Mouse (Mus musculus) liver (tissue): ENCODE measurements around the gene Pnkd.

Experiments
- DNase-seq: peaks from one replicate; pipeline ENCODE4 v3.0.0-alpha.2; 2020; ENCODE audit warnings: mixed read lengths

Gene Pnkd

DNA sequence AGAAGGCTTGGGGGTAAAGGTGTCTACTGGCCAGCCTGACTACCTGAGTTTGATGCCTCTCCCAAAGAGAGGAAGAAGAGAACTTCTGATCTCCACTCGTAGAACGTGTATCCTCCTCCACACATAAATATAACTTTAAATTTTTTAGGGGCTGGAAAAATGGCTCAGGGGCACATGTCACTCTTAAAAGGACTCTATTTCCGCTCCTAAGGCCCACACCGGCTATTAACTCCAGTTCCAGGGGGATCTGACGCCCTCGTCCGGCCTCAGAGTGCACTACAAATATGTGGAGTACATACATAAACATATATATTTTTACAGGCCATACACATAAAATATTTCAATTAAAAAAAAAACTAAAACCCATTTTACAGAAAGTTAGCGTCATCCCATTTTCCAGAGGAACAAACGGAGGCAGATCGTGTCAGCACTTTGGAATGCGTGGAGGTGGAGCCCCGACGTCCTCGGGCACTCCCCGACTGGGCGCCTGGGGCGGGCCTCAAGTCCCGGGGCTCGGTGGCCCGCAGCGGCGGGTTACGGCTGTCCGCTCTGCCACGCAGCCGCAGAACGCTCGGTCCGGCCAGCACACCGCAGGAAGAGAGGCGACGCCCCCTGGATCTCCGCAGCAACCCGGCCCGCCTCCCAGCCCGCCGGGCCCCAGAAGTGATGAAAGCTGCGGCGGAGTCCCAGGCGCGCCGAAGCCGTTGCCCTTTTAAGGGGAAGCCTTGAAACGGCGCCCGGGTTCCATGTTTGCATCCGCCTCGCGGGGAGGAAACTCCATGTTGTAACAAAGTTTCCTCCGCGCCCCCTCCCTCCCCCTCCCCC lies 106.4 kb downstream of the Pnkd start, which contains the start of gene Ctdsp1:
Ctdsp1 (plus strand) TSS at position 586 of the 825 bp plus-strand sequence.
- DNase-seq: peak; percentile 94

DNA sequence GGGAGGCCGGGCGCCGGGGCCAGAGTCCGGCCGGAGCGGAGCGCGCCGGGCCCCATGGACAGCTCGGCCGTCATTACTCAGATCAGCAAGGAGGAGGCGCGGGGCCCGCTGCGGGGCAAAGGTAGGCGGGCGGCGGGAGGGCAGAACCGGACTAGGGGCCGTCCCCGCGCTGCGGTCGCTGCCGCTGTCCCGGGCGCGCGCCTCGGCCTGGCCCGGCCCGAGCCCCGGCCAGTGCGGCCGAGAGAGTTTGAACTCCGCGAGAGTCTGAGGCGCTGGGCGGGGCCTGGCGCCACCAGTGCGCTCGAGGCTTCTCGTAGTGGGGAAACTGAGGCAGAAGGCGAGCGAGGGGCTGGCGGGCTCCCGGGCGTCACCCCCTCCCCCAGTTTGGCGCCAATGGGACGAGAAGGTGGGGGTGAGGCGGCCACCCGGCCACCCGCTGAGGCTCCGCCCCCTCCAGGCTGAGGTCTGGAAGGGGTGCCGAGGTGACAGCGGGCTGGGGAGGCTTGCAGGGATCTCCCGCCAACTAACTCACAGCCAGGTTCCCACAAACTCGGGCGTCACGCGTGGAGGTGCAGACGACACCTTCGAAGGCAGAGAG lies 107.2 kb downstream of the Pnkd start:
- DNase-seq: peak; percentile 90

- peak; percentile 75 for DNase-seq
Measured at GRCm38 (mm10) chr1:74392446-74392994, 107.8 kb downstream of the Pnkd start.

- DNase-seq: no peak
Measured at GRCm38 (mm10) chr1:74393010-74393409, 108.3 kb downstream of the Pnkd start.

GRCm38 (mm10) chr1:74393697-74394096 lies 109.0 kb downstream of the Pnkd start:
- no peak for DNase-seq

DNA sequence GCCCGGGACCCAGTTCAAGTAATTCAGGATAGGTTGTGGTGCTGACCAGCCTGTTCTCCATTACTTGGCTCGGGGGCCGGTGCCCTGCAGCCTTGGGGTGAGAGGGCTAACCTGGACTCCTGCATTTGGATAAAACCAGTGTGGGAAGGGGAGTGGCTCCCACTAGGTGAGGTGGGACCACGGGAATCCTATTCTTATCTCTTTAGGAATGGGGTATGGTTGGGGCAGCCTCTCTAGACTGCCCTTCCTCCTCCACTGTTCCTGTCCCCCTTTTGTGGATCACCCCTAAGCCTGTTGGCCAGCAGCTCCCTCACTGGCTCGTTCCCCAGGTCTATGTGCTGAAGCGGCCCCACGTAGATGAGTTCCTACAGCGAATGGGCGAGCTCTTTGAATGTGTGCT lies 109.6 kb downstream of the Pnkd start:
- no peak for DNase-seq

- DNase-seq: no peak
Measured at GRCm38 (mm10) chr1:74394858-74395257, 110.1 kb downstream of the Pnkd start.

DNA sequence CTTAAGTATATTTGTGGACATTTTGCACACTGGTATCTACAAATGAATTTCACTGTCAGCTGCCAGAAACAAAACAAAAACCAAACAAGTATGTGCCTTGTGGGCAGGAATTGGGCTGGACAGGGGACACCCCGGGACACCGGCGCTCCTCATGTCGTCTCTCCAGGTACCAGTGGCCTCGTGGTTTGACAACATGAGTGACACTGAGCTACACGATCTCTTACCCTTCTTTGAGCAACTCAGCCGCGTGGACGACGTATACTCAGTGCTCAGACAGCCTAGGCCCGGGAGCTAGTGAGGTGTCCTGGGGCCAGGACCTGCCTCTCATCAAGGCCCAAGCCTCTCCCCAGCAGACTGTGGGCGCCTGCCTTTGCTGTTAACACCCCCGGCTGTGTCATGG lies 110.6 kb downstream of the Pnkd start:
- no peak for DNase-seq

- peak; percentile 32 for DNase-seq
Measured at GRCm38 (mm10) chr1:74396456-74397222, 111.9 kb downstream of the Pnkd start.

DNA sequence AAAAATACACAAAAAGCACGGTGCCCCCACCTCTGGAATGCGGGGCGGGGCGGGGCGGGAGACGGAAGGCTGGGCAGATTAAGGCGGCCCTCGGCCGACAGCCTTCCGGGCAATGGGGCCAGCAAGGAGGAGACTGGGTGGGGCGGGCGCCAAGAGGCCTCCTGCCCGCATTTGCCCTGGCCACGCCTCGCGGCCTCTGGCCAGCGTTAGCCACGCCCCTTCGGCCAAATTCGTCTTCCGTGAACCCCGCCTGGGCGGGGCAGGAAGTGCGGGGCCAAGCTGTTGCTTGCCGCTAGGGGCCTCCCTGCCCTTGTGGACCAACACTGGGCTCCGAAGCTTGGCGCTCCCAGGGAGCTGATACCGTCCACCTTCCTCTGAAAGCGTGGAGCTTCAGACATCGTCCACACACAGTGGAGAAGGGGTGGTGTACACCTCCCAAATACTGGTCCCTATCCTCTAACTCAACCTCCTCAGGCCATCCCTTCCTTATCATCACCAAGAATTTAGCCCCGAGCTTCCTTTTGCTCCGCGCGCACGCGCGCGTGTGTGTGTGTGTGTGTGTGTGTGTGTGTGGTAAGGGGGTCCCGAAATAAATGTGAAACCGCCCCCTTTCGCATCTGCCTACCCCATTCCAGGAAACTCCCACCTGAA lies 112.7 kb downstream of the Pnkd start:
- DNase-seq: peak; percentile 100

DNA sequence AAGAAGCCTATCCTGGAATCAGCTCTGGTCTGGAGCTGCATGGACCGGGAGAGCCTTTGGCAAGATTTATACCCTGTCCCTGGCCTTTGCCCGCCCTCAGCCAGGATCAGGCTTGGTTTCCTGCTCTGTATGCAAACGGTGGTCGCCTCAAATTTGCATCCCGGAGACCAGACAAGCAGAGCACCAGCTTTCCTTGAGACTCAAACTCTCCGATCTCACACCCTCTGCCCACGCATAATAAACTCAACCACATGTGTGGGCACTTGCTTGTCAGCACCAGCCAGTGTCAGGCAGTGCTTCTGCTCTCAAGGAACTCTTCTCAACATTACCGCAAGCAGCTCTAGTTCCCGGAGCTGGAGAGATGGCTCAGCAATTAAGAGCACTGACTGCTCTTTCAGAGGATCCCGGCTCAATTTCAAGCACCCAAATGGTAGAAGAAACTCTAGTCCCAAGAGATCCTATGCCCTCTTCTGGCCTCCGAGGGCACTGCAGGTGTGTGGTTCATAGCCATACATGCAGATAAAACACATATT lies 113.3 kb downstream of the Pnkd start:
- DNase-seq: peak; percentile 81

DNA sequence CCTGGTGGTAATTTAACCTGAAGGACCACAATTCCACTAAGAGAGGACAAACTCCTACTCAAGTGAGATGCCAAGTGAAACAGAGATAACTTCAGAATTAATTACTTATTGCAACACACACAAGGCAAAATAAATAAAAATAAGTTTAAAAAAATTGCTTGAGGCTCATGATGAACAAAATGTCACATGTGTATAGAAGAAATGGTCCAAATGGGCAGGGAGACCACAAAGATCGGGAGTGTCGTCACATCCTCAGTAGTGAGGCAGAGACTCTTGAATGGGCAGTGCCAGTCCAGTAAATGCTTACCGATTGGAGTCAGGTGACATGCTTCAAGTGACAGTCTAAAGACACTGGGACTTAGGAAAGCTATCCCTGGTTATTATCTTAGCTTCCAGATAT lies 115.8 kb downstream of the Pnkd start:
- no peak for DNase-seq

DNA sequence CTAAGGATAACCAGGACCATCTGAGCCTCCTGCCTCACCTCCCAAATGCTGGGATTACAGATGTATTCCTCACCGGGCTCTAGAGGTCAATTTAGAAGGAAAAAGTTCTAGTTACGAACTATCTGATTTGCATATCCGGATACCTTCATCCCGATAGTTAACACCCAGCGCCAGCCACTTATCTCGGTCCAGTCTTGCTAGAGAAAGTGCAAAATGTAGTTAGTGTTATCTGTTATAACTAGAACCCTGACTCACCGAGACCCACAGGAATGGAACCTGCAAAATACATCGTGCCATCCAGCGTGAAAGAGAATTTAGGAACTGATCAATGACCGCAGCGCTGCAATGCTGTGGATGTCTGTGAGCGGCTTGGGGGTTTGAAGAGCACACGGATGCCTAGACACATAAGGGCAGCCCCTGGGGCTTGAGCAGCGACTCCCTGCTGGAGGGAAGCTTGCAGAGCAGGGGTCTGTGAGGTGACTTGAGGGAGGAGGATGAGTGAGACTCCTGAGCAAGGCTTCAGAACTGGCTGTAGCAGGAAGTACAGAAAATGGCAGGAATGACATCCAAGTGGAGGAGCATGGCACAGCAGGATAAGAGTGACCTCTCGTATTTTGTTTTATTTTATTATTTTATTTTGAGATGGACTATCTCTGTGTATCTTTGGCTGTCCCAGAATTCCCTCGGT lies 116.4 kb downstream of the Pnkd start:
- peak; percentile 69 for DNase-seq
